Mouse (Mus musculus) common myeloid progenitor, adult 5-6 weeks (primary cell): ENCODE results near the gene Cln3. TPM values are rescaled to one million over a fixed set of nuclear protein-coding genes. Genes with fewer than 3 reads are reported as not detected.

Source experiments
- ATAC-seq: replicated peaks from 2 replicates; pipeline ENCODE4 v1.8.0; 2016; ENCODE audit warnings: low read depth, mild to moderate bottlenecking, moderate TSS enrichment, inconsistent platforms; ENCODE audit not compliant: poor library complexity, severe bottlenecking
- total RNA-seq: library from RNA; stranded (forward); fragments of 200-1000, 187-1606 nt; gene quantifications from 2 replicates; pipeline ENCODE4 v1.2.3, GENCODE M21; 2017

The Cln3 gene
- total RNA-seq, 1 experiment from 2014 or later: 21.2 TPM

DNA sequence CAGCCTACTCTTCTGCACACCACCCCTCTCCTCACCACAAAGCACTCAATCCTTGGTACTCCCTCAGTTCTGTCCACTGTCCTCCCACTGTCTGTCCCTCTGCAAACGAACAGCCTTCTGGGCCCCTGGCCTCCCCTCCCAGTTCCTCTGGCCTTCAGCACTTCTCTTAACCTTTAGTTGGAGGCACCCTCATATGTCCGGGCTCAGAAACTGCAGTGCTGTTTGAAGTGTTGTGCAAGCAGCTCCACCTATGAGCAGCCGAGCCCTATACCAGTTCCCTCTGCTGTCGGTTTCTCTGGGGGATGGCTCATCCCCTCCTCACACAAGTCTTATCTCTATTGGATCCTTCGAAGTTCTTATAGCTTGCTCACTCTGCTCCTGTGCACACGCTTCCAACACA lies 10.8 kb upstream of the Cln3 start:
- ATAC-seq: peak; percentile 57

DNA sequence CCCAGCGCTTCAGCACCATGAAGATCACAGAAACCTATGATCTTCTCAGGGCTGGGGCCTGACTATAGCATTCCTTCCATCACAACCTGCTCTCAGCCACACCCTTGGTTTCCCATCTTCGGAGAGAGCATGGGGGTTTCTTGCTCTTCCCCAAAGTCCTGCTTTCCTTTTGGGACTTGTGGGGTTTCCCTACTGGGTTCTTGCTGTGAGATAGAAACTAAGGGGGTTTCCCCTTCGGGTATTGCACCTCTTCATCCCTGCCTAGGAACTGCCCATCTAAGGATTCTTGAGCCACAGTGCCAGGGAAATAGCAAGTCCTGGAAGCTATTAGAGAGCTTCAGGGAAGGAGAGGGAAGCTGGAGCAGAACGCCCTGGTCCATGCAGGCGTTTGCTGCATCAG lies 10.3 kb upstream of the Cln3 start:
- ATAC-seq: no peak

DNA sequence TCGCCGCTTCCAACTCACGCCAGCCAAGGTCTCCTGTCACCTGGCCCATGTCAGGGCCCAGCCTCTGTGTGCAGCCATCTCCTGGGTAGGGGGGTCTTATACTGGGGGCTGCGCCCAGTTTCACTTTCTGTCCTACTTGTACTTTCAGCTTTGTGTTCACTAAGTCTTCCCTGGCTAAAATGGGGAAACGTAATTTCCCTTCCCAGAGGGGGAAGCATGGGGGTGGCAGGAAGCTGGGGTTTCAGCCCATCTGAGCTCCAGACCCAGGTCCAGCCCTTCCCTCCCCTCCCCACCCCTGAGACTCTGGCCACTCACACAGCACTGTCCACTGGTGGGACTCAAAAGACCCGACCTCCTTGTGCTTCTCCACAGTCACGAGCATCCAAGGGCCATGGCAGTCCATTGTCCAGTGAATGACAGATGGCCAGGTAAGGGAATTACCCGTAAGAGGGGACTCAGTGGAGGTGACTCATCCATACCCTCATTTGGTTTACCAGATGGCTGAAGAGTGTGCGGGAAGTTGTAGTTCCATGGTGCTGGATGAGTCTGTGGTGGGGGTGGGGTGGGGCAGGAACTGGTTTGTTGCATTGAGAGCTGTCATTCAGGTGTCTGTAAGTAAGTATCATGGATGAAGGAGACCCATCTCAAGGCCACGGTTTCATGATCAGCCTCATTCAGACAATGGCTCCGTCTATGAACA lies 9.4 kb upstream of the Cln3 start, which contains the start of gene Il27:
Il27 (minus strand) TSS at position 80 of the 700 bp plus-strand sequence.
- peak; percentile 45 for ATAC-seq

DNA sequence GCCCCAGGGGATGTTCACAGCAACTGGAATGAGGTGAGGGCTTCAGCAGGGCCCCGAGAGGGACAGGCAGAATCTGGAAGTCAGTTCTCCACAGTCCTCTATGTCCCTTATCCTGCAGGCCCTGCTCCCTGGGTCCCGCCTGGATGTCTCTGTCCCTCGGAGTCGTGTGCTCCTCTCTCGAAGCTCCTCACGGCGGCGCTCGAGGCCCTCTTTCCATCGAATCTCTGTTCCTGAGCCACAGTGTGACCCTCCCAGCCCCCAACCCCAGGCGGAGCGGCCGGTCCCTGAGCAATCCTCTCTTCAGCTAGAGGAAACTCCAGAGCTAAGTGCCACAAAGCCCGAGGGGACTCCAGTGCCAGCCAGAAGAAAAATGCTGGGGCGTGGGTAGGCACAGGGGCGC lies 2.2 kb upstream of the Cln3 start:
- ATAC-seq: no peak

DNA sequence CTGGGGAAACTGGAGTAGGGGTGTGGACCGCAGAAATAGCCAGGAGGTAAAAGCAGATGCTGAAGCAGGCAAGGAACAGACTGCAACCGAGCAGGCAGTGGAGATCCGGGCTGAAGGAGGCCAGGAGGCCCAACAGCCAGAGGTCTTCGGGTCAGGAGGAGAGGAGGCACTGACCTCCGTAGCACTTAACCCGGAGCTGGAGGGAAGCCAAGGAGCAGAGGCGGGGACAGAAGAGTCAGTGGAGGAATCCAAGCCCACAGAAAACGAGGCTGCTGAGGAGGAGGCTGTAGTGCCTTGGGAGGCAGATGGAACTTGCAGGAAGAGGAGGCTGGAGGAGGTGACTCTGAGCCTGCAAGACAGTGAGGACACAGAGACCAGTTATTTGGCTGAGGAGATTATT lies 1.2 kb upstream of the Cln3 start:
- ATAC-seq: no peak

DNA sequence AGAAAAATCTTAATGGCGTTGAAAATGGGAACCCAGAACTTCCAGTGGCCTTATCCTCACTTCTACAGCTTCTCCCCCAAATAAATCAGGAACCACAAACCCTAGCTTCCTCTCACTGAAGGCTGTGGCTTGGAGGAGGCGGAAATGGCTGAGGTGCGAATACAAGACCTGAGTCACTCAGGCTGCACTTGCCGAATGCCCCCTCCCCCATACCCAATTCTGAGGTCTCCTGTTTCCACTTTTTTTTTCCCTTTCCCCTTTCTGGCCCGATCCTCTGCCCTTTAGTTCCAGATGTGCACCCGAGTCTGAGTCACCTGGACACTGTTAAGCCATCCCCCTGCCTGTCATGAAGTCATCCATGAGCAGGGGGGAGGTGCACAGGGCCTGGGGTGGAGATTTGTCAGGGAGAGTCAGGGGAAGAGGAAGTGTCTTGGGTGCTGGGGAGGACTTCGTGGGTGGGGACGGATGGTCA lies 1.1 kb downstream of the Cln3 start, which contains the start of gene Apobr:
Apobr (plus strand) TSS at position 437 of the 472 bp plus-strand sequence.
- ATAC-seq: peak; percentile 70

DNA sequence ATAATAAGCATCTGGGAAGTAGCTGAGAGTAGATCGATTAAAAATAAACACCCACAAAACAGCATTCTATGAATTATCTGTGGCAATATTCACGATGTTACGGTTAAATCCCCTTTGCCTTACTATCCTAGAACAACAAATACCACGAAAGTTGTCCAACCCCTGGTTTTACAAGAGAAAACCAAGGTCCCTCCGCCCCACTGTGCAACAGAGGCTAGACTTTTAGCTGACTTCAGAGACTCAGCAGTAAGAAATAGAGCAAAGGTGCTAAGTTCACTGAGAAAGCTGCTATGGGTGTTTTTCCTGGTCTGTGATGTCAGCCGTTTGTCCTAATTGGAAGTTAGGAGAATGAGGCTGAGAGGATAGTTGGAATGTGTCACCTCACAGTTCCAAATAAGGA lies 1.9 kb downstream of the Cln3 start:
- ATAC-seq: no peak

DNA sequence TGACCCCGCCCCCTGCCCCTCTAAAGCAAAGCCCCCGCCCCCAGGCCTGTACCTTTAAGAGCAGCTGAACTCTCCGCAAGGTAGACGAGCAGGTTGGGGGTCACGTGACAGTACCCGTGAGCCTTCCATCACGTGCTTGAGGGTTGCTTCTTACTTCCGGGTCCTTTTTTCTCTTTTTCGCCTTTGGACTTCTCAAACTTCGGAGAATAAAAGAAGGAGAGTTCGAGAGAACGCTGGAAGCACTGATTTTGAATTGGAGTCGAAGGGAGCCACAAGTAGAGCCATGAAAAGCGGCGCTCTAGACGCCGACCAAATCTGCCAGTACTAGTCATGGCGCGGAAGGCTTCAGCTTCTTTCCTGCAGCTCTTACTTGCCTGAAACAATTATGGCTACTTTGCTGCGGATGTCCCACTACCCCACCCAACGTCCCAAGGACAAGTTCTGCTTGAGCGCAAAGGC lies 2.3 kb downstream of the Cln3 start:
- peak; percentile 46; the same call in 1 of the 2 replicates for ATAC-seq

DNA sequence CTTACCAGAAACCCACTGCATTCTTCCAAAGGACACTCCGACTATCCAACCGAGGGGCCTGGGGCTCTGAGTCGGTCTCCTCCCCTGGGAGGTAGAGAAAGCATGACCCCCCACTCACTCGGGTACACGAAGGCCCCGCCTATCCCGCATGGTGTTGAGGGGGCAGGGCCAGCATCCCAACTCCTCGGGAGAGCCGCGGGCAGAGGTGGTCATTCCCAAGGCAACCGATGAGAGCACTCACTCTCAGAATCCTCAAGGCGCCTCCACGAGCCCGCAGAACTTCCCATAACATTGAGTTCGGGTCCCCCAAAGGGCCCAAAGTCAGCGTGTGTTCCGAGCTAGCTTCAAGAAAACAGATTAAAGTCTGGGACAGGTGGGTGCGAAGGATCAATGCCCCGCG lies 2.9 kb downstream of the Cln3 start:
- no peak for ATAC-seq

DNA sequence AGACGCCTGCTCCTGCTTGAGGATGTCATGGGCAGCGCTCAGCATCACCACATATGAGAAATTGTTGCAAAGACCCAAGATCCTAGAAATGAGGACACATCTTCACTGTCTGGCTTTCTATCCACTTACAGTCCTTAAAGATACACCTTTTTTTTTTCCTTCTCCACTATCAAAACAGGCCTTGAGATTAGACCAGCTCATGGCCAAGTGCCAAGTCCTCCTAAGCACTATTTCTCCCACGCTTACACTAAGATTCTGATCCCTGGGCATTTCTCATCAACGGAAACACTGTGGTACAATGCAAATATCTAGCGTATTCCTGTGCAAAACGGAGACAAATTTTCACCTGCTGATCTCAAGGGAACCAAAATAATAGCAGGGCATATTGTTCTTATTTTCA lies 4.0 kb downstream of the Cln3 start:
- no peak for ATAC-seq

DNA sequence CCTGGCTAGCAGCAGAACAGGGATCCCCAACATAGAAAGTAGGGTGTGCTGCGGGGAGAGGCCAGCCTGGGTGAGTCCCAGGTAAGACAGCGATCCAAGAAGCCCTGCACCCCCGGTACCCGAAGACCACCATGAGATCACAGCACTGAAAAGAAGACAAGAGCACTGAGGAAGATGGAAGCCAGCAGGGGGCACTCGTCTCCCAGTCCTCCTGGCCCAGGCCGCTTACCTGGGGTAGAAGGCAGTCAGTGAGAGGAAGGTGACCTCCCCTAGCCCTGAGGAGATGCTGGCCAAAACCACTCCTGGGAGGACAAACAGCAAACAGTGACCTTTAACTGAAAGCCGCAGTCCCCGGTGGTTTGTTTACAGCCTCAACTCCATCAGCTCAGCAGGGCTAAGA lies 6.4 kb downstream of the Cln3 start:
- ATAC-seq: no peak

DNA sequence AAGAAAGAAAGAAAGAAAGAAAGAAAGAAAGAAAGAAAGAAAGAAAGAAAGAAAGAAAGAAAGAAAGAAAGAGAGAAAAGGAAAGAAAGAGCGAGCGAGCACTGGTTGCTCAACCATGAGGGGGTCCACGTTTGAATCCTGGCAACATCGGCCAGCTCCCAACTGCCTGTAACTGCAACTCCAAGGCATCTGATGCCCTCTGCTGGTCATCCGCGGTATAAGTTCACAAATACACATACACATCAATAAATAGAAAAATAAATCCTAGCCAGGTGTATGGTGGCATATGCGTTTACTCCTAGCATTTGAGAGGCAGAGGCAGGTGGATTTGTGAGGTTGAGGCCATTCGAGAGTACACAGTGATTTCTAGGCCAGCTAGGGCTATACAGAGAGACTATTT lies 8.7 kb downstream of the Cln3 start:
- peak; percentile 59; the same call in 1 of the 2 replicates for ATAC-seq

DNA sequence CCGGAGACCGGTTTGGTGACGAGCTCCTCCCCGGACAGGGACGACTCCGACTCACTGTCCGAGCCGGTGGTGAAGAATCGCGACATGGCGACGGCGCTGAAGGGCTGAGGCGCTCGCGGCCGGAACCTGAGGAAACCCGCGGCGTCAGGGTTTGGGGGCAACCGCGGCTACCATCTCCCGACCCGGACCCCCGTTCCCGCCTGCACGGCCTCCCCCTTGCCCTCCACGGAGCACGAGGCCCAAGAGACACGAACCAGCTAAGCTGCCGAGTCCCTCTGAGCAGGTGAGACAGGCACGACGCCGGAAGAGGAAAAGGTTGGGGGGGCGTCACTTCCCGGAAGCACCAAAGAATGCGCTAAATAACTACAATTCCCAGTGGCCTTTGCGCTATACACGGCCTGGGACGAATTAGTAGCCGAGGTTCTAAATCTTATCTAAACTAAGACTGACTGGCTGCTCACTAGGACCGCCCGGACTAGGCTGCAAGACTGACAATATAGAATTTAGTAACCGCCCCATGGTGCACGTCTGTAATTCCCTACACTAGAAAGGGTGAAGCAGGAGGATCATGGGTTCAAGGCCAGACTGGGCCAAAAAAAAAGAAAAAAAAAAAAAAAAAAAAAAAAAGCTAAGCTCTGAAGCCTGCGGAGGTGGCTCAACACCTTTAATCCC lies 19.4 kb downstream of the Cln3 start, which contains the start of gene Eif3c:
Eif3c (minus strand) TSS at position 318 of the 672 bp plus-strand sequence.
- ATAC-seq: peak; percentile 96

DNA sequence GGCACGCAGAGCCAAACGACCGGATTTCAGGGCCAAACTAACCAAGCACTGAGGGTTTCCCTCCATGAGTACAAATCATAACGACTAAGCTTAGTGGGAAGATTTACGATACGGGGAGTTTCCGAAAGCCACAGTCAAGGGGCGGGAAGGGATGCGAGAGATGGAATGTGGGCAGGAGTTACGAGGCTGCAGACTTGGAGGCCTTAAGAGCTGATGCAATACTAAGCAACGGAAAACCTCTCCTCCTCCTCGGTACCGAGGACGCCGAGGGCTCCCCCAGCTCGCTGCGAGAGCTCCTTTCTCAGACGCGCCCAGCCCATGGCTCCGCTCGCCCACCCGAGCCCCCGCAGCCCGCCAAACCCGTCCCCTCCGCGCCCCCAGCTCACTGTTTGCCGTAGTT lies 19.9 kb downstream of the Cln3 start:
- peak; percentile 10; the same call in 1 of the 2 replicates for ATAC-seq

DNA sequence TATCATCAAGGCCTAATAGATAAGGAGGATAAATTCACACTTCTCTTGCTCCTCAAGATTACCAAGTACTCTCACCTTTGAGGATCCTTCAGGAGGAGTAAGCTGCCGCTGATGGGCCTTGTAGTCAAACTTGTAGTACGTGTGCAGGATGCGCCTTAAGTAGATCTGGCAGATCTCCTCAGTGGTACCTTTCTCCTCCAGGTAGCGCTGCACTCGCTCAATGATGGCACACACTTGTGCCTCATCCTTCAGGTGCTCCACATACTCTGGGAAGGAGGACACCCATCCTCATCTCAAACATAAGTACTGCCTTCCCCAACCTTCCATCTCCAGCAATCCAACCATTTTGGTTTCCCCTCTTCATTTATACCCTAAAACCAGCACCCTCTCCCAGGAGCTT lies 29.0 kb downstream of the Cln3 start:
- ATAC-seq: no peak

DNA sequence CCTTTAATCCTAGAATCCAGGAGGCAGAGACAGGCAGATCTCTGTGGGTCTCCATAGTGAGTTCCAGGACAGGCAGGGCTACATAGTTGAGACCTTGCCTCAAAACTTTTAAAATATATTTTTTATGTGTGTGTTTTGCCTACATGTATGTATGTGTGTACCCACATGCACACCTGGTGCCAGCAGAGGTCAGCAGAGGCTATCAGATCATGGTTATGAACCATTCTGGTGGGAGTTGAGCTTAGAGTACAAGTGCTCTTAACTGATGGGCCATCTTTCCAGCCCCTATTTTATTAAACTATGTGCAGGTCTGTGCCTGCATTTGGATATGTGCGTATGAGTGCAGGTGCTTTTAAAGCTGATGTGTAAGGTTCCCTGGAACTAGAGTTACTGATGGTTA lies 30.8 kb downstream of the Cln3 start:
- no peak for ATAC-seq

DNA sequence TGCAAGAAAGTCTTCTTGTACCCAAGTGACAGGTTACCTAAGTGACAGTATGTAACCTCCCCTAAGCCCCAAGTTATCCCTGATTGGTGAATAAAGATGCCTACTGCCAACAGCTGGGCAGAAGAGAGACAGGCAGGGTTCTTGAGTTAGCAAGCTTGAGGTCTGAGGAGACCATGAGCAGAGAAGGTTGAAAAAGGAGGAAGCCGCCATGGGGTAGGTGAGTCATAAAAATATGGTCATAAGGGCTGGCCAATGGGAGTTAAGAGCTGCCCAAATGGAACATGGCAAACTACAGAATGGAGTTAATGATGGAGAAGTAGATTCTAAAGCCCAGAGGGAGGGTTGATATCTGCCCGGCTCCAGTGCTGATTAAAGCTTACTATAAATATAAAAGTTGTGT lies 40.0 kb downstream of the Cln3 start:
- no peak for ATAC-seq

DNA sequence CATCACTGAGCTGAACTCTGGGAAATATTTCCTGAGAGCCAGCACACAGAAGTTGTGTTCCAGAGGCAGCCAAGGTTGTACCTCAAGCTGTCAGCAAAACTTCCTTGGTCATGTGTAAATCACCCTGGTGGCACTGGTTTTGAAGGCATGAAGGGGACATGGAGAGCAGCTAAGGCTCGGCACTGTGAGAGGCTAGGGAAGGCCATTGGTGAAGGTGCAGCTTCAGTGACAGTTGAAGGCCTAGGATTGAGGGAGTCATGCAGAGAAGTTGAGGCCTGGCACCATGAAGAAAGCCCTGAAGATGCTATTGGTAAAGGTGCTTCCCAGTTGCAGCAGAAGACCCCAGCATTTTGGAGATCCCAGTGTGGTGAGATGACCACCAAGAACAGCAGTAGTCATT lies 44.0 kb downstream of the Cln3 start:
- ATAC-seq: no peak

DNA sequence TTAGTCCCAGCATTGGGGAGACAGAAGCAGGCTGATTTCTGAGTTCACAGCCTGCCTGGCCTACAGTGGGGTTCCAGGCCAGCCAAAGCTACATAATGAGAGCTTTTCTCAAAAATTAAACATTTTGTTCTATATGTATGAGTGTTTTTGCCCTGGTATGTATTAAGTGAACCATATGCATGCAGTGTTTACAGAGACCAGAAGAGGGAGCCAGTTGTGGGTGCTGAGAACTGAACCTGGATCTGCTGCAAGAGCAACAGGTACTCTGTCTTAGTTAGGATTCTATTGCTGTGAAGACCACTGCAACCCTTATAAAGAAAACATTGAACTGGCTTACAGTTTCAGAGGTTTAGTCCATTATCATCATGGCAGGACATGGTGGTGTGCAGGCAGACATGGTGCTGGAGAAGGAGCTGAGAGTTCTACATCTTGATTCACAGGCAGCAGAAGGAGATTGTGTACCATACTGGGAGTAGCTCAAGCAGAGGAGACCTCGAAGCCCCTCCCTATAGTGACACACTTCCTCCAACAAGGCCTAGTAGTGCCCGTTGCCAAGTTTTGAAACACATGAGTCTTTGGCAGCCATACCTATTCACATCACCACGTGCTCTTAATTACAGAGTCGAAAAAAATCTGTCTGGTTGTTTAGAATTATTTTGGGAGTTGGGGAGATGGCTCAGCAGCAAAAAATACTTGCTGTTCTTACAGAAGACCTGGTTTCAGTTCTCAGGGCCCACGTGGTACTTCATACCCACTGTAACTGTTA lies 47.6 kb downstream of the Cln3 start:
- 0 out of 2 replicates have a peak, but pooled peaks have one; percentile 36 for ATAC-seq

DNA sequence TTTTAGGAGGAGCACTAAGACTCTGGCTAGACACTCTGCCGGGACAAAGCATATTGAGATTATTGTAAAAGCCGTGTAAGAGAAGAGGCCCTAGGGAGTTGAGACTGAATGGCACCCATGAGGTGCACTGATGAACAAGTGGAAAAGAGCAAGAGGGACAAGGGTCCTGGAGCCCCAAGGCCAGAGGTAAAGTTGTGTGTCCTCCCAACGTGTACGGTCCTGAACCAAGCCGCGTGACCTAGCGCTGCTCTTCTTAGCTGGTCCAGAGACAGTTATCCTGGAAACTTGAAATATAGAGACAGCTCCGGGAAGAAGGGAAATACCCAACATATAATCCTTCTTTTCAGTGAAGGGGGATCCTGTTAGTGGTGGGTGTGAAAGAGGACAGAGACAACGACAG lies 49.2 kb downstream of the Cln3 start:
- no peak for ATAC-seq

DNA sequence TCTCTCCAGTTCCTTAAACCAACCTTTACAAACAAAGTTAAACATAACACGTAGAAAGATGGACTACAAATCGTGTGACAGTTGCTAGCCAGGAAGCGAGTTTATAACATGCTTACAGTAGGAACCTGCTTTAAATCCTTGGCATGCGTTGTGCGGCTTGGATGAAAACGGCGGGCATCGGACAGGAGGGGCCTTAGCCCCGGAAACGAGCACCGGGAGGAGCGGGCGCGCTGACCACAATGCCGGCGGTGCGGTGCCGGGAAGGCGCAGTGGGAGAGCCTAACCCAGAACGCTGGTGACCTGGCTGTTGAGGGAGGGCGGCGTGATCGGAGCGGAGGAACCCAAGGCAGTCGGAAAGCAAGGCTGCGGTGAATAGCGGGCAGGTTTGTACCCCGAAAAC lies 49.9 kb downstream of the Cln3 start:
- peak; percentile 71 for ATAC-seq
